Mouse (Mus musculus): ENCODE data around the gene Ndufa5. TPM values are rescaled to one million over a fixed set of nuclear protein-coding genes. Genes with fewer than 3 reads are reported as not detected.

Gene Ndufa5
- polyA plus RNA-seq (2012; rRNA removed), result 15.0 and 18.0 TPM in 2 replicates

GRCm38 (mm10) chr6:24527155-24528063, at the start of gene Ndufa5:
Gene Ndufa5 (minus strand): TSS chr6:24528013.

GRCm38 (mm10) chr6:24528064-24528243, 141 bp upstream of the Ndufa5 start, which contains the start of gene Asb15:
Gene Asb15 (plus strand): TSS chr6:24528144.

GRCm38 (mm10) chr6:24514552-24515284, 13.1 kb downstream of the Ndufa5 start, which contains the start of gene Iqub:
Gene Iqub (minus strand): TSS chr6:24515067.

Other genes starting within 250 kb of the Ndufa5 start
- gene Iqub, start 12.9 kb downstream of the Ndufa5 start, polyA plus RNA-seq (2012; rRNA removed), result 0.01 and 0.02 TPM in 2 replicates
- 0.01 and 0.02 TPM in 2 replicates for gene Asb15, start 131 bp upstream of the Ndufa5 start, polyA plus RNA-seq (2012; rRNA removed)
- 0.07 and 0.12 TPM in 2 replicates for gene Lmod2, start 69.7 kb upstream of the Ndufa5 start, polyA plus RNA-seq (2012; rRNA removed)
- gene Wasl, start 137.0 kb upstream of the Ndufa5 start, polyA plus RNA-seq (2012; rRNA removed), result 8.4 and 9.8 TPM in 2 replicates
- gene Hyal6, start 205.2 kb upstream of the Ndufa5 start, polyA plus RNA-seq (2012; rRNA removed), result not detected in 2 replicates
- gene Hyal4, start 220.3 kb upstream of the Ndufa5 start, polyA plus RNA-seq (2012; rRNA removed), result not detected in 2 replicates